Mouse (Mus musculus) stomach, embryonic 15.5 days (tissue): ENCODE results near the gene Gm16181. TPM values are rescaled to one million over a fixed set of nuclear protein-coding genes. Genes with fewer than 3 reads are reported as not detected.
A peak's percentile ranks its signal among the peaks of the same experiment; 100 is the strongest.

Experiments used
- ATAC-seq: fragments of 200-750 bp; cut with Nextera tagmentation; 2 replicates; pipeline ENCODE4 v1.8.0; 2017; ENCODE audit warnings: low read depth, moderate number of reproducible peaks, moderate TSS enrichment; ENCODE audit not compliant: insufficient read depth, low FRiP score
- H3K27ac ChIP-seq: fragments of 300-500 bp; sonication (generic); 2 replicates; pipeline ENCODE4 v1.5.1; 2015; ENCODE audit warnings: mild to moderate bottlenecking, inconsistent platforms
- H3K27me3 ChIP-seq: fragments of 300-500 bp; sonication (generic); replicated peaks from 2 replicates; pipeline ENCODE4 v1.6.1; 2015; ENCODE audit warnings: inconsistent platforms
- H3K36me3 ChIP-seq: fragments of 300-500 bp; sonication (generic); 2 replicates; pipeline ENCODE4 v1.6.1; 2015; ENCODE audit warnings: inconsistent platforms
- H3K4me1 ChIP-seq: fragments of 300-500 bp; sonication (generic); 2 replicates; pipeline ENCODE4 v1.6.1; 2015; ENCODE audit warnings: inconsistent platforms
- H3K4me2 ChIP-seq: fragments of 300-500 bp; sonication (generic); 2 replicates; pipeline ENCODE4 v1.6.1; 2015; ENCODE audit warnings: mild to moderate bottlenecking, inconsistent platforms
- H3K4me3 ChIP-seq: fragments of 300-500 bp; sonication (generic); replicated peaks from 2 replicates; pipeline ENCODE4 v1.5.1; 2015; ENCODE audit warnings: inconsistent platforms
- H3K9ac ChIP-seq: fragments of 300-500 bp; sonication (generic); 2 replicates; pipeline ENCODE4 v1.6.1; 2015; ENCODE audit warnings: inconsistent platforms
- H3K9me3 ChIP-seq: fragments of 300-500 bp; sonication (generic); 2 replicates; pipeline ENCODE4 v1.6.1; 2016; ENCODE audit warnings: inconsistent platforms
- WGBS: fragments of 180-500 bp; shearing (Covaris S2); methylation state at CpG from one replicate; pipeline ENCODE4 v1.1.7; 2015; 5-methylcytosine and 5-hydroxymethylcytosine counted together
- polyA plus RNA-seq: library from polyadenylated mRNA; unstranded; fragments of >200 nt; fragmentation: Nextera tagmentation; extraction: Ambion mirVana; gene quantifications from 2 replicates; pipeline ENCODE4 v1.2.1, GENCODE M21; 2015

Gm16181 gene
- polyA plus RNA-seq, 1 experiment from 2014 or later, result 0.86 TPM

- Histone ChIP-seq H3K36me3 (no peaks in the 10 kb centered on the region), H3K9ac (no peak overlapping the region), H3K4me3 (no peak overlapping the region), H3K27me3 (peaks cover 24% of the 10 kb centered on the region), H3K27ac (no peak overlapping the region), H3K4me2 (no peak overlapping the region), H3K9me3 (no peaks in the 10 kb centered on the region), H3K4me1 (peaks cover 18% of the 10 kb centered on the region; the same call in 1 of the 2 replicates)
- WGBS, result 57% methylated on average over 7 of the region's 7 CpGs
- no peak for ATAC-seq
These were observed 22.6 kb upstream of the Gm16181 start for GRCm38 (mm10) chr17:35198029-35198428.

- Histone ChIP-seq H3K9ac (no peak overlapping the region), H3K27ac (no peak overlapping the region), H3K4me3 (no peak overlapping the region), H3K36me3 (no peaks in the 10 kb centered on the region), H3K4me1 (peaks cover 18% of the 10 kb centered on the region; the same call in 1 of the 2 replicates), H3K9me3 (no peaks in the 10 kb centered on the region), H3K27me3 (peaks cover 24% of the 10 kb centered on the region), H3K4me2 (no peak overlapping the region)
- no peak for ATAC-seq
- 31% methylated on average over 8 of the region's 8 CpGs for WGBS
These were observed 21.7 kb upstream of the Gm16181 start for GRCm38 (mm10) chr17:35198946-35199345.

GRCm38 (mm10) chr17:35200398-35200797 is 20.2 kb upstream of the Gm16181 start:
- H3K9me3 ChIP-seq, result no peaks in the 10 kb centered on the region
- H3K36me3 ChIP-seq, result no peaks in the 10 kb centered on the region
- H3K4me1 ChIP-seq, result peaks cover 14% of the 10 kb centered on the region; the same call in 1 of the 2 replicates
- WGBS, result 72% methylated on average over 11 of the region's 11 CpGs
- no peak for ATAC-seq
- H3K27ac ChIP-seq, result no peak overlapping the region
- peaks cover 21% of the 10 kb centered on the region for H3K27me3 ChIP-seq
- H3K9ac ChIP-seq, result no peak overlapping the region
- H3K4me3 ChIP-seq, result no peak overlapping the region
- no peak overlapping the region for H3K4me2 ChIP-seq

GRCm38 (mm10) chr17:35201128-35201527 is 19.5 kb upstream of the Gm16181 start:
- Histone ChIP-seq H3K27ac (no peak overlapping the region), H3K4me1 (0 out of 2 replicates have a peak, but pooled peaks cover 9% of the 10 kb centered on the region)
- ATAC-seq, result no peak

DNA sequence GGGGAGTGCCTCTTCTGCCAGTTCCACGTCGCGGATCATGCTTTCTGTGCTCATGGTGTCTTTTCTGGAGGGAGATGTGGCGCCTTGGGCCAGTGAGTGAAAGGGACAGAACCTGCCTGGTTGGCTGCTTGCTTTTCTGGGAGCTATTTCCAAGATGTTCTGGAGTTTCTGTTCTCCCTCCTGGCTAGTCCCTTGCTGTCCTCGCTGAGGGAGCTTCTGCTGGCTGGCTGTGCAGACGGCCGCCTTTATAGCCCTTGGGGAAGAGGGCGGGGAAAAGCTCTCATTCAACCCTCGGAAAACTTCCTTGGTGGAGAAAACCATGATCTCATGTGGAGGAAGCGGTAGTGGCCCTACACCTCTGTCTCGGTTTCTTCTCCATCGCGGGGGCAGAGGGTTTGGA is 18.8 kb upstream of the Gm16181 start, which contains the start of gene Tnf:
Gene Tnf, minus strand, starts transcription at position 221 of the 400 bp plus-strand sequence.
- peaks cover 16% of the 10 kb centered on the region for H3K27me3 ChIP-seq
- WGBS, result 26% methylated on average over 13 of the region's 13 CpGs
- no peak within 1 kb of the TSS for H3K27ac ChIP-seq
- no peak for ATAC-seq
- peak within 1 kb of the TSS; percentile 8 for H3K4me3 ChIP-seq
- H3K9ac ChIP-seq, result no peak within 1 kb of the TSS
- 0 out of 2 replicates have a peak, but pooled peaks cover 9% of the 10 kb centered on the region for H3K4me1 ChIP-seq
- H3K4me2 ChIP-seq, result no peak within 1 kb of the TSS; the same call in 1 of the 2 replicates
- H3K36me3 ChIP-seq, result no peaks in the 10 kb centered on the region
- H3K9me3 ChIP-seq, result no peaks in the 10 kb centered on the region

More at GRCm38 (mm10) chr17:35201128-35201527, 19.5 kb upstream of the Gm16181 start:
- Histone ChIP-seq H3K4me3 (peak overlapping the region; percentile 8; the same call in 1 of the 2 replicates), H3K9me3 (no peaks in the 10 kb centered on the region), H3K9ac (no peak overlapping the region), H3K27me3 (peaks cover 16% of the 10 kb centered on the region), H3K4me2 (no peak overlapping the region), H3K36me3 (no peaks in the 10 kb centered on the region)
- 60% methylated on average over 11 of the region's 11 CpGs for WGBS

DNA sequence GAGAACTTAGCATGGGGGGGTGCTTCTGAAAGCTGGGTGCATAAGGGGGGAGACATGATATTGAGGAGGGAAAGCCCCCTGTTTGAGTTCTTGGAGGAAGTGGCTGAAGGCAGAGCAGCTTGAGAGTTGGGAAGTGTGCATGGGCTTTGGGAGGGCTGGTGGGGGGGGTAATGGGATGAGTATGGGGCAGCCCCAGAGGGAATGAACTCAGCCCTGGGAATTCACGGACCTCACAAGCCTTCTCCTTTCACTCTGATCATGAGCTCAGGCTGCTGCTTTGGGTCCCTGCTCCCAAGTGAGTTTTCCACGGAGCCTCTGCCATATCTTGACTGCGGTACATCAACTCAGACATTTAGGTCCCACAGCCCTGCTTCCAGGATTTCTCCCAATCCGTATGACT is 18.2 kb upstream of the Gm16181 start:
- Histone ChIP-seq H3K27ac (no peak overlapping the region), H3K9me3 (no peaks in the 10 kb centered on the region), H3K4me2 (no peak overlapping the region), H3K27me3 (peaks cover 16% of the 10 kb centered on the region), H3K9ac (no peak overlapping the region), H3K4me1 (0 out of 2 replicates have a peak, but pooled peaks cover 9% of the 10 kb centered on the region), H3K36me3 (no peaks in the 10 kb centered on the region), H3K4me3 (no peak overlapping the region)
- WGBS, result 75% methylated on average over 4 of the region's 4 CpGs
- no peak for ATAC-seq

GRCm38 (mm10) chr17:35204494-35205379 is 15.9 kb upstream of the Gm16181 start, which contains the start of gene Lta:
Lta (minus strand) TSS chr17:35205351.
- peaks cover 12% of the 10 kb centered on the region for H3K27me3 ChIP-seq
- no peak within 1 kb of the TSS for H3K27ac ChIP-seq
- 30% methylated on average over 20 of the region's 20 CpGs for WGBS
- ATAC-seq, result no peak
- H3K9ac ChIP-seq, result no peak within 1 kb of the TSS; the same call in 1 of the 2 replicates
- H3K36me3 ChIP-seq, result no peaks in the 10 kb centered on the region
- 0 out of 2 replicates have a peak, but pooled peaks cover 9% of the 10 kb centered on the region for H3K4me1 ChIP-seq
- no peak within 1 kb of the TSS for H3K4me2 ChIP-seq
- H3K9me3 ChIP-seq, result no peaks in the 10 kb centered on the region
- H3K4me3 ChIP-seq, result no peak within 1 kb of the TSS

- Histone ChIP-seq H3K4me3 (no peak overlapping the region), H3K27me3 (peaks cover 12% of the 10 kb centered on the region), H3K9me3 (no peaks in the 10 kb centered on the region), H3K36me3 (no peaks in the 10 kb centered on the region), H3K4me1 (0 out of 2 replicates have a peak, but pooled peaks cover 9% of the 10 kb centered on the region), H3K4me2 (no peak overlapping the region), H3K27ac (no peak overlapping the region), H3K9ac (no peak overlapping the region; the same call in 1 of the 2 replicates)
- ATAC-seq, result no peak
- 46% methylated on average over 10 of the region's 10 CpGs for WGBS
These were observed 15.3 kb upstream of the Gm16181 start for GRCm38 (mm10) chr17:35205380-35205769.

GRCm38 (mm10) chr17:35209785-35210535 is 10.7 kb upstream of the Gm16181 start:
- H3K4me2 ChIP-seq, result no peak overlapping the region
- 76% methylated on average over 12 of the region's 12 CpGs for WGBS
- no peak for ATAC-seq
- H3K27me3 ChIP-seq, result peaks cover 3% of the 10 kb centered on the region; the same call in 1 of the 2 replicates
- H3K36me3 ChIP-seq, result no peaks in the 10 kb centered on the region
- no peak overlapping the region for H3K27ac ChIP-seq
- no peaks in the 10 kb centered on the region for H3K9me3 ChIP-seq
- H3K9ac ChIP-seq, result no peak overlapping the region
- no peak overlapping the region for H3K4me3 ChIP-seq
- 0 out of 2 replicates have a peak, but pooled peaks cover 5% of the 10 kb centered on the region for H3K4me1 ChIP-seq

DNA sequence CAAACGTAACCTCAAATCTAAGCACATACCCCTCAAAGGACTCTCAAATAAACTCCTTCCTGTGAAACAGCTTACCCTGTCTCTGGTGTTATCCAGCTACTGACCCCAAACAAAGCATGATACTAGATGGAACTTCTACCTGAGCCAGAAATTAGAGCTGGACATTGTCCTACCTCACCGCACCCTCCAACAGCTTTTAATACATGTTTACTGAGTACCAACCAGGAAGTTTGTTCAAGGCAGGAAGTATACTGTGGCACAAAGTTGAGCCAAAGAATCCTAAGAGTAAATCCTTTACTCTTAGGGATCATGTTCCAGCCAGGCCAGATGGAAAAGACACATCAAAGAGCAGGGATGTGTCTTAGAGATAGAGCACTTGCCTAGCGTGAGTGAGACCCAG is 10.0 kb upstream of the Gm16181 start:
- Histone ChIP-seq H3K9me3 (no peaks in the 10 kb centered on the region), H3K4me1 (no peaks in the 10 kb centered on the region), H3K36me3 (no peaks in the 10 kb centered on the region), H3K27me3 (no peaks in the 10 kb centered on the region), H3K9ac (no peak overlapping the region), H3K27ac (no peak overlapping the region), H3K4me2 (no peak overlapping the region), H3K4me3 (no peak overlapping the region)
- 49% methylated on average over 3 of the region's 3 CpGs for WGBS
- ATAC-seq, result no peak

GRCm38 (mm10) chr17:35213071-35213470 is 7.6 kb upstream of the Gm16181 start:
- no peaks in the 10 kb centered on the region for H3K4me1 ChIP-seq
- H3K27ac ChIP-seq, result no peak overlapping the region
- no peak overlapping the region for H3K4me3 ChIP-seq
- 87% methylated on average over 5 of the region's 5 CpGs for WGBS
- no peaks in the 10 kb centered on the region for H3K36me3 ChIP-seq
- no peak for ATAC-seq
- H3K4me2 ChIP-seq, result no peak overlapping the region
- H3K9me3 ChIP-seq, result no peaks in the 10 kb centered on the region
- H3K27me3 ChIP-seq, result no peaks in the 10 kb centered on the region
- H3K9ac ChIP-seq, result no peak overlapping the region
